Mouse (Mus musculus) G1E (cell line): ENCODE measurements around the gene Itgb6. TPM values are rescaled to one million over a fixed set of nuclear protein-coding genes. Genes with fewer than 3 reads are reported as not detected.

ENCODE experiments used
- ATAC-seq: 2 replicates; pipeline ENCODE4 v1.8.0; 2016; ENCODE audit warnings: mild to moderate bottlenecking; ENCODE audit not compliant: insufficient number of reproducible peaks, poor library complexity, low FRiP score, severe bottlenecking; ENCODE audit errors: extremely low read depth
- DNase-seq: peaks from one replicate; pipeline ENCODE4 v3.0.0; 2012; ENCODE audit warnings: low spot score
- H3K27me3 ChIP-seq: 2 replicates; pipeline ENCODE4 v1.6.1; 2012; ENCODE audit warnings: mild to moderate bottlenecking, low read length, inconsistent platforms; ENCODE audit not compliant: insufficient read depth
- H3K36me3 ChIP-seq: replicated peaks from 2 replicates; pipeline ENCODE3; 2012; ENCODE audit warnings: mild to moderate bottlenecking, inconsistent platforms
- H3K4me1 ChIP-seq: 2 replicates; pipeline ENCODE4 v1.6.1; 2012; ENCODE audit warnings: low read depth, low read length, inconsistent platforms, mixed read lengths; ENCODE audit not compliant: insufficient read depth
- H3K4me3 ChIP-seq: 2 replicates; pipeline ENCODE4 v1.5.1; 2012; ENCODE audit warnings: low read depth, mild to moderate bottlenecking, inconsistent platforms, low read length, moderate library complexity, mixed read lengths
- H3K9me3 ChIP-seq: replicated peaks from 2 replicates; pipeline ENCODE4 v1.6.1; 2012; ENCODE audit warnings: inconsistent platforms
- CTCF ChIP-seq: IDR thresholded peaks from 2 replicates; pipeline ENCODE4 v1.5.1; 2012; ENCODE audit warnings: low read depth, low read length, inconsistent platforms, mixed read lengths
- GATA1 ChIP-seq: IDR thresholded peaks from 2 replicates; pipeline ENCODE4 v1.6.1; 2012; ENCODE audit warnings: borderline replicate concordance, low read length, inconsistent platforms, mixed read lengths
- GATA2 ChIP-seq: IDR thresholded peaks from 2 replicates; pipeline ENCODE4 v1.6.1; 2012; ENCODE audit warnings: low read depth, low read length, inconsistent platforms, borderline replicate concordance
- POLR2AphosphoS5 ChIP-seq: IDR thresholded peaks from 2 replicates; pipeline ENCODE4 v1.6.1; 2012; ENCODE audit warnings: low read depth, low read length, inconsistent platforms; ENCODE audit not compliant: insufficient replicate concordance
- TAL1 ChIP-seq: conservative IDR thresholded peaks from 2 replicates; pipeline ENCODE4 v1.6.1; 2012; ENCODE audit warnings: low read depth, low read length, inconsistent platforms, mixed read lengths
- polyA plus RNA-seq: library from polyadenylated mRNA; stranded (reverse); fragments of >175 nt; gene quantifications from 2 replicates; pipeline ENCODE4 v1.2.3, GENCODE M21; 2012
- total RNA-seq, 2 experiments: library from RNA; stranded (forward) in 1 of 2; stranded (reverse) in 1 of 2; fragments of 200-1000 nt in 1 of 2; fragments of >200 nt in 1 of 2; fragmentation: Nextera tagmentation in 1 of 2; gene quantifications; 2 replicates each; pipeline ENCODE4 v1.2.3; 2014 to 2017

The Itgb6 gene
- total and polyA plus RNA-seq, 3 experiments, result 0.38 TPM; not detected in 2

DNA sequence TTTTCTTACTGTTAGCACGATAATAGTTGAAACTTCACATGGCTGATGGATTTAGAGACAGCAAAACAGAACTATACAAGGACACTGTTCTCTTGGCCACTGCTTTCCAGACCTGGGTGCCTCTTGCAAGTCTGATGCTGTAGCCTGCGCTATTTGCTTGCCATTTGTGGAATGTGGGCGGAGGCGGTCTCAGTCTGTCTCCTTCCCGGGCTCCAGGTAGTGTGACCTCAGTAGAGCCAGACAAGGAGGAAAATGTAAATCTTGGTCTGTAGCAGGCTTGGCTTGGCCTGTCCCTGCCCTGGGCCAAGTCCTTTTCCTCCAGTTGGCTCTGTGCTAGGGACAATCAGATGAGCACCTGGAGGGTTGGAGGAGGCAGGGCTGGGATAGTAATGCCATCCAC lies 30.2 kb downstream of the Itgb6 start:
- no peak for DNase-seq
- no peaks in the 10 kb centered on the region for H3K36me3 ChIP-seq
- H3K9me3 ChIP-seq, result no peaks in the 10 kb centered on the region
- no peak for ATAC-seq
- H3K4me1 ChIP-seq, result no peaks in the 10 kb centered on the region
- no peak overlapping the region for H3K4me3 ChIP-seq
- peaks cover 15% of the 10 kb centered on the region for H3K27me3 ChIP-seq
- TF ChIP-seq GATA2, result no peak
- TF ChIP-seq TAL1, result no peak
- TF ChIP-seq GATA1, result no peak
- TF ChIP-seq CTCF, result no peak
- no peak for TF ChIP-seq POLR2AphosphoS5

DNA sequence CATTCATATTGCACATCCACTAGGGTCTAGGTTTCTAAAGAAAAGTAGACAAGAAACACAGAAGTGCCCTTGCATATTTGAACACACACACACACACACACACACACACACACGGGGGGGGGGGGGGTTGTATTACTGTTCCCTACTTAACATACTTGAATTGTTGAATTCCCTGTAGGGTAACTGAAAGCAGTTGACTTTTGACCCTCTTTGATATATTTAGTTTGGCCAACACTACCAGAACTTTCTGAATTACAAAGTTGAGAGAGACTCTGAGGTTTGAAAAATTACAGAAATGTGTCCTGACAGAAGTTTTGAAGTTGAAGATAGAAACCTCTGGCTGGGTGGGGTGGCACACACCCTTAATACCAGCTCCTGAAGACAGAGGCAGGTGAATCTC lies 32.2 kb downstream of the Itgb6 start:
- no peaks in the 10 kb centered on the region for H3K4me1 ChIP-seq
- TF ChIP-seq TAL1, result no peak
- no peak for TF ChIP-seq POLR2AphosphoS5
- no peak for TF ChIP-seq GATA2
- TF ChIP-seq GATA1, result no peak
- TF ChIP-seq CTCF, result no peak

DNA sequence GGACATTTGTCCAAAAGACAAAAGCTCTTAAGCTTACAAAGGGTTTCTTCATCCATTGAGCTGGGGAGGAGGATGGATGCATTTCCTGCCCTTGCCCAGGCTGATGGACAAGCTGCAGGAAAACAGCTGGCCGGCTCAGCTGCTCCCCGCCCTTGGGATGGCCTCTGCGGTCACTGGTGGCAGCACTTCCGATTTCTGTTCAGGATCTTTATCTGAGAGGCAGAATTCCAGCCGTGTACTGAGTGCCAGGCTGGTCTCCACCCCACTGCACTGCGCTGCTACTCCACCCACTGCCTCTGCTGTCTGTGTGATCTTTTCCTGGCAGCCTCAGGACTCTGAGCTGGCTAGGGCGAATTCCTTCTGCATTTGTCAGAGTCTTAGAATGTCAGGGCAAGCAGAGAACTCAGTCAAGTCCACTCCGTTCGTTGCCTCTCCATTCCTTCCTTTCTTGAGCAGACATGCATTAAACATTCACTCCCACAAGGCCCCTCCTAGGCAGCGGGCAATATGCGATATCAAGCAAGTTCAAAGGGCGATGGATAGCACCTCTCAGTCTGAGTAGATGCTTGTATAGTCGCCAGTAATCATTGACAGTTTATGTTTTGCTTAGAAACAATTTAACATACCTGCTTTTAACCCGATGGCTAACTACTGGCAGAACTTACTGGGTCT lies 33.4 kb downstream of the Itgb6 start:
- no peak for TF ChIP-seq CTCF
- no peak for TF ChIP-seq TAL1
- no peak for TF ChIP-seq GATA2
- TF ChIP-seq POLR2AphosphoS5, result no peak
- no peak for TF ChIP-seq GATA1
- Histone ChIP-seq H3K36me3 (no peaks in the 10 kb centered on the region), H3K9me3 (no peaks in the 10 kb centered on the region)

More for the DNA sequence above, 32.2 kb downstream of the Itgb6 start:
- ATAC-seq (no peak), DNase-seq (no peak)
- H3K9me3 ChIP-seq, result no peaks in the 10 kb centered on the region
- H3K4me3 ChIP-seq, result no peak overlapping the region
- H3K27me3 ChIP-seq, result peaks cover 15% of the 10 kb centered on the region
- no peaks in the 10 kb centered on the region for H3K36me3 ChIP-seq

DNA sequence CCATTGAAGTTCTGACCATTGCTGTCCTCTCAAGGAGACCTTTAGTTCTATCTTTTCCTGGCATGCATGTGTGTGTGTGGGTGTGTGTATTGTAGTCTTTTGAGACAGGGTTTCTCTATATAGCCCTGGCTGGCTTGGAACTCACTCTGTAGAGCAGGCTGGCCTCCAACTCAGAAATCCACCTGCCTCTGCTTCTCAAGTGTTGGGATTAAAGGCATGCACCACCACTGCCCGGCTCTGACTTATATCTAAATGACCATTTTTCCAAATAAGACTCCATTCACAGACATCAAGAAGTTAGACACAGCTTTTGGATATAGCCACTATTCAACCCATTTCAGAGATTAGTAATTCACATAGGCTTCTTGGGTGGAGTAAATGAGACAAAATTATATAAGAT lies 34.3 kb downstream of the Itgb6 start:
- Histone ChIP-seq H3K9me3 (no peaks in the 10 kb centered on the region), H3K4me3 (no peak overlapping the region), H3K4me1 (no peaks in the 10 kb centered on the region), H3K27me3 (peaks cover 7% of the 10 kb centered on the region; the same call in 1 of the 2 replicates), H3K36me3 (no peaks in the 10 kb centered on the region)
- DNase-seq, result no peak
- TF ChIP-seq GATA1, result no peak
- TF ChIP-seq POLR2AphosphoS5, result no peak
- TF ChIP-seq TAL1, result no peak
- no peak for TF ChIP-seq GATA2
- TF ChIP-seq CTCF, result no peak
- no peak for ATAC-seq

More for the DNA sequence above, 33.4 kb downstream of the Itgb6 start:
- Histone ChIP-seq H3K4me3 (no peak overlapping the region), H3K4me1 (no peaks in the 10 kb centered on the region), H3K27me3 (peaks cover 7% of the 10 kb centered on the region; the same call in 1 of the 2 replicates)
- DNase-seq, result no peak
- ATAC-seq, result no peak

DNA sequence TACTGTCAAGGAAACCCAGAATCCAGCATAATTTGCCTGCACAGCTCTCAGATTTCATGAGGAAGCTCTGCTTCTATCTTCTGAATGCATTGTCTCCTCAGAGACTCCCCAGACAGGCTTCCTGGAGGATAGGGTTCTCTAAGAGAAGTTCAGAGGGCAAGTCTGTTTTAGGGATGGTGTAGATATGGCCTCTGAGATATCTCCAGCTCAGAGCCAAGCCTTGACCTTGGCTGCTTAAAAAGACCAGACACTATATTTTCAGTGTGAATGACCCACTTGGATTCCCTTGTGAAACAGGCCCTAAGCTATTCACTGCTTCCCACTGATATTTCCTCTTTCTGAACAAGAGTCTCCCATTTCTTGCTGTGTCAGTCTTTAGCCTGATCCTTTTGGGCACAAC lies 36.5 kb downstream of the Itgb6 start:
- H3K4me3 ChIP-seq, result no peak overlapping the region
- ATAC-seq (no peak), DNase-seq (no peak)

DNA sequence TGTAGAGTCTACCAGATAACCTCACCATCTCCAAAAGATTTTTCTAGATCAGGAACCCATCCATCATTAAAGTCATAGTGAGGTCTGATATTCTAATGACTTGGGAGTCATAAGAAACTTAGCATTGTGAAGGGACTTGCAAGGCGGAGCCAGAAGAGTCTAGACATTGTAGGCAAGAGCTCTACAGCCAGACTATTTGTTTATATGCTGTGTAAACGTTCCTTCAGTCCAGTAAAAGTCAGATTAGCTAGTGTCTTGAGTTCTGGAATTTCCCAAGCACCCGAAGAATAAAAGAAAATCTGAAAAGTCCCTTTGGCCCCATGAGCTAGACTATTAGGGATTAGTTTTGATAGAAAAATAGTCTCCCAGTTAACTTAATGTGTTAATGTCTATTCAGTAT lies 38.3 kb downstream of the Itgb6 start:
- no peak for DNase-seq
- no peaks in the 10 kb centered on the region for H3K36me3 ChIP-seq
- no peaks in the 10 kb centered on the region for H3K4me1 ChIP-seq
- ATAC-seq, result no peak
- H3K9me3 ChIP-seq, result no peaks in the 10 kb centered on the region
- H3K4me3 ChIP-seq, result no peak overlapping the region
- TF ChIP-seq CTCF (no peak), TAL1 (no peak), POLR2AphosphoS5 (no peak), GATA1 (no peak), GATA2 (no peak)
- peaks cover 8% of the 10 kb centered on the region for H3K27me3 ChIP-seq

More for the DNA sequence above, 36.5 kb downstream of the Itgb6 start:
- Histone ChIP-seq H3K36me3 (no peaks in the 10 kb centered on the region), H3K4me1 (no peaks in the 10 kb centered on the region), H3K9me3 (no peaks in the 10 kb centered on the region), H3K27me3 (peaks cover 8% of the 10 kb centered on the region)
- TF ChIP-seq GATA2, result no peak
- TF ChIP-seq POLR2AphosphoS5, result no peak
- no peak for TF ChIP-seq TAL1
- TF ChIP-seq GATA1, result no peak
- TF ChIP-seq CTCF, result no peak
